Mouse (Mus musculus) urinary bladder, adult 18-20 months (tissue): Measurements from ENCODE around the gene Emilin1.
A peak's percentile ranks its signal among the peaks of the same experiment; 100 is the strongest.

Experiments used
- DNase-seq, 2 experiments: peaks; one replicate each; pipeline ENCODE4 v3.0.0; 2022; ENCODE audit warnings: low spot score in 2 of 2, mixed read lengths in 2 of 2

Emilin1 gene

DNA sequence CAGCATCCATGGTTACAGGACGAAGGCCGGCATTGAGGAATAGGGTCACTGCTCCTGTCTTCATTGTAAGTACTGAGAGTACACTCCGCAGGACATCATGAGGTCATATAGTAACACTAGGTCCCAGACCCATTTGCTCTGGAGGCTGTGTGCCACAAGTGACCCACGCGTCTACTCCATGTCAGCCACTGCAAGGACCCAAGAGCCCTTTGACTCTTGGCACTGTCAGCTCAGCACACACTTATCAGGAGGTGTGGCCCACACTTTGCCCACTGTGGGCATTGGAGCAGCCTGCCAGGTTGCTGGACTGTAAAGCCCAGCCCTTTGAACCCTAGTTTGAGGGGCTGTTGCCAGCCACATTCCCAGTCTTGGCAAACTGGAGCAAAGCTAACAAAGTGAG, 12.0 kb downstream of the Emilin1 start:
- DNase-seq, result no peak

DNA sequence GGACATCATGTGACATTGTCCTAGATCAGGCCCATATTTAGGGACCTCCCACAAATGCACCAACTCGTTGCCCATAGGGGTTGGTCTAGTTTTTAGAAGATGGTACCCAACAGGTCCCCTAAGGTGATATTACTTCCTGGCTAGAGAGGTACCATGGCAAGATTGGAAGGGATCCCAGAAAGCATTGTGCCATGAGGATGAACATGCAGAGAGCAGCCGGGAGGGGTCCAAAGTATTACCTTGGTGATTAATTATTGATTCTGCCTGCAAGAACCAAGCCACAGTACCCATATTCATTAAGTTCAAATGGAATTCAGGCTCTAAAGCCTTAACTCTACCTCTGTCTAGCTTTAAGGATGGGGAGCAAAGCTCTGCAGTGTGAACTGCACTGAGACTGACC, 12.9 kb downstream of the Emilin1 start:
- no peak for DNase-seq

DNA sequence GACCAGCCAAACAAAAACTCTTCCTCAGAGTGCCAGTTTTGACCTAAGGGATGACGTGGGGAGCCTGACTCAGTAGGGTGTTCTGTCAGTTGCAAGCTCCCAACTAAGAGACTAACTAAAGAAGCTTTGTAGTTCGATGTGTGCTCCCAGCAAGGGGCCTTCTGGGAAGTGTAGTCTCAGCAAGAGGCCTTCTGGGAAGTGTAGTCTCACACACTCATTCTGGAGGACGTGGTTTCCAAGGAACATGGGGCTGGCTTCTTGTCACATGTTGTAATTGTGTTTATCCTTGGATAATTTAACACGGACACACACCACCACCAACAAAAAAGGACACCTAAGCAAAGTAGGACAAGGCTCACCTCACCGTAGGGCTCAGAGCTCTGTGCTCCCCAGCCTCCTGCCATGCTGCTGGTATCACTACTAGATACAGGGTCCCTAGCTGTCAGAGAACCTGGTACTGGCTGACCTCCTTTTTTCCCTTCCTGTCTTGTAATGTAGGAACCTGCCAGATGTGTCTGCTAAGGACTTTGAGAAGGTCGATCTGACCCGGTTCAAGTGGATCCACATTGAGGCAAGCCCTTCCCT, 14.8 kb downstream of the Emilin1 start:
- DNase-seq, result no peak

DNA sequence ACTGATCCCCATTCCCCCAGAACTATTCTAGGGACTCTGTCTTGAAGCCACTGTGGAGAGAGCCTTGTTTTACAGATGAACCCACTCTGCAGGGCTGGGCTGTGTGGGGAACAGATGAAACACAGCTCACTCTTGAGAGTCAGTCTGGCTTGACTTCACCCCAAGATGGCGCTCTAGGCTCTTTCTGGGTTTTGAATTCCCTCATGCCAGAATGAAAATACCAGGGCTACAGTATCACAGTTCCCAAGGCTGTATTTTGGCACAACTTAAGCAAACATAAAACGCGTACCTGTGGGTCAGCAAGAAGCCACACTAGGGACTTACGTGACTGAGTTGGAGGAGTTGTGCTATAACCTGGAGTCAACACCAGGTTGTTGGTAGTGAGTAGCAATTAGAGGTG, 16.9 kb downstream of the Emilin1 start:
- no peak for DNase-seq

DNA sequence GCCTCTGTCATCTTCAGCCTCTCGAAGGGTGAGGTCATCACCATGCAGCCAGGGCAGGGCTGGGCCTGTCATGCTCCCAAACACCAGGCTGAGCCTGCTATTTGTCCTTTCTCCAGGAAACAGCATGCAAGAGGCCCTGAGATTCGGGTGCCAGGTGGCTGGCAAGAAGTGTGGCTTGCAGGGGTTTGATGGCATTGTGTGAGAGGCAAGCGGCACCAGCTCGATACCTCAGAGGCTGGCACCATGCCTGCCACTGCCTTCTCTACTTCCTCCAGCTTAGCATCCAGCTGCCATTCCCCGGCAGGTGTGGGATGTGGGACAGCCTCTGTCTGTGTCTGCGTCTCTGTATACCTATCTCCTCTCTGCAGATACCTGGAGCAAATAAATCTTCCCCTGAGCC, 17.6 kb downstream of the Emilin1 start:
- no peak for DNase-seq

- DNase-seq, result no peak
Measured at GRCm38 (mm10) chr5:30931378-30931777, 18.2 kb downstream of the Emilin1 start.

- DNase-seq, result no peak
Measured at GRCm38 (mm10) chr5:30933705-30934104, 20.5 kb downstream of the Emilin1 start.

GRCm38 (mm10) chr5:30934725-30935461, 21.7 kb downstream of the Emilin1 start:
- DNase-seq, result no peak

- no peak for DNase-seq
Measured at GRCm38 (mm10) chr5:30943004-30943403, 29.8 kb downstream of the Emilin1 start.

- DNase-seq, result no peak
Measured at GRCm38 (mm10) chr5:30944344-30944743, 31.1 kb downstream of the Emilin1 start.

GRCm38 (mm10) chr5:30944956-30945781, 32.0 kb downstream of the Emilin1 start, which contains the start of gene Cgref1:
Gene Cgref1 (minus strand): TSS chr5:30945591.
- peak; percentile 42 to 70 for DNase-seq

DNA sequence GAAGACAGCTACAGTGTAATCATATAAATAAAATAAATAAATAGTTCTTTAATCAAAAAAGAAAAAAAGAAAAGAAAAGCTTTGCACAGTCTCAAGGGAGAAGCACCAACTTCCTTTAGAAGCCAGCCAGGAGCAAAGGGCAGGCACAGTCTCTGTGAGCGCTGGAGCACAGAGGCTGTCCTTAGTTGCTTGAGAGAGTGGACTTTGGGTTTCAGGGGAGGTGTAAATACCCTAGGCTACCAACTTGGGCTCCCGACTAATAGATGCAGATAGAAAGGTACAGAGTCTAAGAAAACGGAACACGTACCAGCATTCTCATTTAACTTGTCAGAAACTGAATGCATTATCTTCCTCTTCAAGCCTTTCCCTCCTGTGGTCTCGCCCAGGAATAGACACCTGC, 35.4 kb downstream of the Emilin1 start:
- DNase-seq, result no peak

DNA sequence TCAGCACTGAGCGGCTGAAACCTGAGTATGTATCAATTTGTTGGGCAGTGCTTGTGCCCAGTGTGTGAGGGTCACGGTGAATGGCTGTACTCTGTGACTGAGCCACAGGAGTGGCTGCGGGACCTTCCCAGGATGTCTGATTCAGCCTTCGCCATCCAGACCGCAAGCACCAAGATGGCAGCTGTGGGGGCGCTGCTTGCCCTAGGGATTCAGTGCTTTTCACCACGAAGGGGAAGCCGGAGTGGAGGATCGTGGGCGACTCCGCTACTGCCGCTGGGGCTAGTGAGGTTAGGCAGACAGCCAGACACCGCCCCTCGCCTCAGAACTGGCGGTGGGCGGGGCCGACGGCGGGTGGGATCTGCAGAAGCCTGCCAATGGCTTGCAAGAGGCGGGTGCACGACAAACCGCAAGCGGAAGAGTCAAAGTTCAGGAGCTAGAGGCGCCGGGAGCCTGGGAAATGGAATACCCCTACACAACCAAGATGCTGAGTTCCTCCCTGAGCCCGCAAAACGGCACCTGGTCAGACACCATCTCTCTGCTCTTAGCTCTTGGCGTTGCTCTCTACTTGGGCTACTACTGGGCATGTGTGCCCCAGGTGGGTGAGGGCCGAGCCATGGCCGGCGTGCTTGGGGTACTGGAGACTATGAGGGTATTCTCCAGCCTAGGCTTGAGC, 36.6 kb downstream of the Emilin1 start:
- peak; percentile 82 to 87 for DNase-seq

GRCm38 (mm10) chr5:30950451-30950850, 37.2 kb downstream of the Emilin1 start:
- no peak for DNase-seq

DNA sequence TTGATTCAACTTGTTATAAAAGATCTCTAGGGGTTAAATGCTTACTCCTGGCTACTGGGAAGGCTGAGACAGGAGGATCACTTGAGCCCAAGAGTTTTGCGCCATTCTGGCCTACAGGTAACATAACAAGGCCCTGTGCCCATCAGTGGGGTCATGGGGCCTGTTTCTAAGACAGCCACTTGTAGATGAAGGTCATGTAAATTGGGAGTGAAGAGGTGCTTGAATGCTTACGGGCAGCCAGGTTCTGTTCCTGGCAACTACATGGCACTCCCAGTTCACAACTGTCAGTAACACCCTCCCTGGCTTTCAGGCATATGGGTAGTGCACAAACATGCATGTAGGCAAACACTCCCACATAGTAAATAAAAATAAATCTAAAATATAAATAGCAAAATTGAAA, 37.7 kb downstream of the Emilin1 start:
- DNase-seq, result no peak

DNA sequence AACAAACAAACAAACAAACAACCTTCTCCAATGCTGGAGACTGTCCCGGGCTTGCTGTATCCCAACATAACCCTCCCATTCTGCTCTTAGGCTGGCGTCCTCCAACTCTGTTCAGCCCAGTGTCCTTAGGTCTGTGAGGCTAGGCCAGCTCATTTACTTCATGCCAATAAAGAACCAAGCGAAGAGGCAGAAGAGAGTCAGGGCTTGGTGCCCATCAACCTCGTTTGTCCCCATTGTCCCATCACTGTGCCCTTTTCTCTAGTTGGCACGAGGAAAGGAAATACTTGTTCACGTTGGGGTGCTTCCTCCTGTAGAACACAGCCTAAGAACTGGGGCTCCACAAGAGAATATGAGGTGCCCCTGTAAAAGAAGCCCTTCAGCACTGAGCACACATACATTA, 38.5 kb downstream of the Emilin1 start:
- DNase-seq, result no peak

DNA sequence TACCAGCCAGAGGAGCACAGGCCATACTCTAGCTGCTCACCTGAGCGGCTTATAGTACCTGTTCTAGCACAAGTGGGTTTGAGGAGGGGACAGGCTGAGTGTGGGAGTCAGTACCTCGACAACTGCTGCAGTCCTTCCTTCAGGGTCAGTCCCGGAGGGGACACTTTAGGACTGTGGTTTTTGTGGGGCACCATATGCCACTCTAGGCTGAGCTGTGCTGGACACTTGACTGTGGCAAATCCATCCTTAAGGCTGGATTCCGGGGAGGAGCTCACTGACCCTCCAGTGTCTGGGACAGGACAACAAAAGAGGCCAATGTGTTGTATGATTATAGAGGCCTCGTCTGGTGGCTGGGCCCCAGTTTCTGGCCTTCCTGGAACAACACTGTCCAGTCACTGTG, 39.3 kb downstream of the Emilin1 start:
- no peak for DNase-seq

GRCm38 (mm10) chr5:30954065-30954464, 40.9 kb downstream of the Emilin1 start:
- DNase-seq, result no peak

- DNase-seq, result no peak
Measured at GRCm38 (mm10) chr5:30954556-30954955, 41.4 kb downstream of the Emilin1 start.

- DNase-seq, result no peak
Measured at GRCm38 (mm10) chr5:30955751-30956150, 42.5 kb downstream of the Emilin1 start.

GRCm38 (mm10) chr5:30957891-30958290, 44.7 kb downstream of the Emilin1 start:
- DNase-seq, result no peak

DNA sequence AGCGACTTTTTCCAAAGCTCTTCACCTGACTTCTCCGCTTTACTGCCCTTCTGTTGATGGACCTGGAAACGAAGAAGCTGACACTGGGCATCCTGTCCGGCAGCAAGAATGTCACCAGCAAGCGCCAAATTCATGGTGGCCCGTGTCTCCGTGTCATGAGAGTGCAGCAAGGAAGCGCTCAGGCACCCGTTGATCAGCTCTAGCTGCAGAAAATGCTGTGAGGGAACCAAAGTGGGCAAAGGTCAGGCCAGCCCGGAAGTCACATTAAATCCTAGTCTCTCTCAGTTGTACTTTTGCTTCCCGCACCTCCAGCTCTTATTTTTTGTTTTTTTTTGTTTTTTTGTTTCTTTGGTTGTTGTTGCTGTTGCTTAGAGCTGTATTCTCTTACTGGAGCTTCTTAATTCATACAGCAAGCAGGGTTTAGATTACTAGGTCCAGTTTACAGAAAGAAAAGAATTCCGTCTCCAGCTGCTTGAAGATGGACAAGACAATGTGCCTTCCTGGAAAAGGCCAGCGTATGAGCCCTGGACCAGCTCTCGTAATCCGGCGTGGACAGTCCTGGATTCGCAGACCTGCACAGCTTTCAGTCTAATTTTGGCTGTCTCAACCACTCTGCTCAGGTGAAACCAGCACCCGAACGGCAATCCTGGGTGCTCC, 46.1 kb downstream of the Emilin1 start:
- DNase-seq, result no peak
